Mouse (Mus musculus): Measurements from ENCODE around the gene B4galt1. TPM values are rescaled to one million over a fixed set of nuclear protein-coding genes. Genes with fewer than 3 reads are reported as not detected.

B4galt1 gene
- total RNA-seq, 4 experiments from 2014 or later, result 4.2 to 7.3 (median 5.4) TPM

DNA sequence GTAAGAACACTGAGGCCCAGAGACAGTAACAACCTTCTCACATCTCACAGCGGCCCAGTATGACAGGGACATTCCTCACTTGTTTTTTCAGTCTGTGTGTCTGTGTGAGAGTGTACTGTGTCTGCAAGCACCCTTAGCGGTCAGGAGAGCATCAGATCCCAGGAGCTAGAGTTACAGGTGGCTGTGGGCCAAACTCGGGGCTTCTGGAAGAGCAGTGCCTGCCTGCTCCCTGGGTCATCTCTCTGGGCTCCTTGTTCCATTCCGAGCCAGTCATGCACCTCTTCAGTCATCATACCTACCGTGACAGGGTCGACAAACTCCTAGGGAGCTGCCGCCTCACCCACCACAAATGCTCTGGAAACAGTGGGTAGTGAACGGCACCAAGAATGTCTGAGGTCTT is 10.1 kb downstream of the B4galt1 start:
- DNase-seq (ENCODE audit: low spot score in 2 of 2), result no peak

DNA sequence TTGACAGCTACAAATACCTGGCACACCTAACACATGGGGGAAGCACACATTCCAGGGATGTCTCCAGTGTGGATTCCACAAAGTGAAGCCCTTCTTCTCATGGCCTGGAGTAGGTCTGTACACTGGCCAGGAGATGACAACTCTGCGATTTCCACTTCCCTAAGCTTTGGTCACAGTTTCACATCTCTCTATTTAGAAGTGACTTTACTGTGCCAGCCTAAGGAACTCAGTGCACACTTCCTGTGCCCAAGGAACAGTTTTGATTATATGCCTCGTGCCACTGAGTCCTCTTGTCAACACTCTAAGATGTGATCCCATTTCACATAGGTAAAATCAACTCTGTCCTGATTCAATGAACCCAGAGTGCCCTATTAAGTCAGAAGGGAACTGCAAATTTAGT is 13.4 kb downstream of the B4galt1 start:
- no peak for DNase-seq (ENCODE audit: low spot score in 2 of 2)

DNA sequence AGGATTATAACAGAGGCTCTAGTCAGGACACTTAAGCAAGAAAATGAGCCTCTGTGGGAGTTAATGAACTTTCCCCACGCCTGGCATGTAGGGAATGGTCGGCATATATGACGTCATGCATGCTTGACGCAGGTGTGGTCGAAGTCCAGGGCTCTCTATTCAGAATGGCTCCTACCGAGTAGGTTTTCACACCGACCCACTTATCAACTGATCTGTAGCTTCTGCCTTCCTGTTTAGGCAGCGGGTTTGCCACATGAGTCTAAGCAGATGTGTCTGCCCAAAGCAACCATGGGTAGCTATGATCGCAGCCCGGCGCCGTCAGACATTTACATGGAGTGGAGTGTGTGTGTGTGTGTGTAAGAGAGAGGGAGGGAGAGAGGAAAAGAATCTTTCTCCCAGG is 14.6 kb downstream of the B4galt1 start:
- no peak for DNase-seq (ENCODE audit: low spot score in 2 of 2)

DNA sequence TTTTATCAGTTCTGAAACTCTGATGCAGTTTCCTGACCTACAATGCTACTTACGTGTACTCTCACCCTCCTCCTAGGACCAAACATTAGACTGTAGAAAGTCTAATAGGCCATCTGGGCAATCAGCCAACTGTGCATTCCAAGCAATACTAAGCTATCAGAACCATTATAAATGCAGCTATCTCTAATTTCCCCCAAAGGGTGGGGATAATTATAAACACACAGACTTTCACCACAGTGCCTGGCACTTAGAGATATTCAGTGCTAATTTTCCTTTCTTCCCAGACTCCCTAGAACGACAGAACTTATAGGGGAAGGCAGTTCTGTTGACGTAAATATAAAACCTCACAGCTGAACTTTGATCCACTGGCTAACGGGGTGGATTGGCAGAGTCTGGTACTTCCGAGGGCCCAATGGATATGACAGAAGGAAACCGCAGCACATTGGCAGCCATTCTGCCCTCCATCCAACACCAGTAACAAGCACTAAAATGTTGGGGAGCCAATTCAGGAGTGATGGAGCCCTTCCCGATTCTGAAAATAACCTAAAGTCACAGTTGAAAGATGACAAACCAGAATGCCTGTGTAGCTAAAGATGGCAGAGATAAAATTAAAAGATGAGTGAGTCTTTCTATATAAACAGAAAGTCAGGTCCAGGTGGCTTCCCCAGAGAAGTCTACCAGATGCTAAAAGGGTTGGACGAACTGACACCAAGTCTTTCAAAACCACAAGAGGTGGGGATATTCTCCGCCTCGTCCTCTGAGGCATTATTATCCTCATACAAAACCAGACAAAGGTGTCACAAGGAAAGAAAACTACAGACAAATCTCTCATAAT is 16.1 kb downstream of the B4galt1 start:
- no peak for DNase-seq (ENCODE audit: low spot score in 2 of 2)

DNA sequence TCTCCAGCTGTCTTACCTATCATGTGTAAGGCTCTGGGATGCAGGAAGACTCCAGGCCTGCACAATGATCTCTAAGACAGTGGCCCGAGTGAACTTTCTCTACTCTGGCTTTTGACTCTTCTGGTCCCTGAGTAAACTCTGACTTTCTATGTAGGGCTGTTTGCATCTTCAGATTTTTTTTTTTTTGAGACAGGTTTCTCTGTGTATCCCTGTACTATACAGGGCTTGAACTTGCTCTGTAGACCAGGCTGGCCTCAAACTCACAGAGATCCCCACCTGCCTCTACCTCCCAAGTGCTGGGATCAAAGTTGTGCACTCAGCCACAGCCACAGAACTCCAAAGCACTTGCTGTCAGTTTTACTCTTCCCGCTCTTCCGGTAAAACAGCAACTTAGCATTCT is 16.8 kb downstream of the B4galt1 start:
- no peak for DNase-seq (ENCODE audit: low spot score in 2 of 2)

DNA sequence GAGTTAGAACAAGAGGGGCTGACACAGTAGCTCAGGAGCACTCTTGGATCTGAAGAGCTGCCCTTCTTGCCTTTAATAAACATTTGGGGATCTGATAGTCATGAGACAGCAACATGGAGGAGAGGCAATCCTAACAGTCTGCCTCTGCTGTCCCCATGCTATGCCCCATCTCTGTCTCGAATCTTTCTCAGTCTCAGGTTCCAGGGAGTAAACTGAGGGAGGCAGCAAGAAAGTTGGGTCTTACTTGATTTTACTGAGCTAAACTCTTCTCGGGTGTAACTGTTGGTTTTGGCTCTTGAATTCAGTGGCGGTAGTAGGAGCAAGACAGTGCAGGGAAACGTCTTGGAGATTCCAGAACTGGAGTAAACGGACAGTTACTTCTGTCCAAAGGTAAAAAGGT is 18.9 kb downstream of the B4galt1 start:
- DNase-seq (ENCODE audit: low spot score in 2 of 2), result no peak

DNA sequence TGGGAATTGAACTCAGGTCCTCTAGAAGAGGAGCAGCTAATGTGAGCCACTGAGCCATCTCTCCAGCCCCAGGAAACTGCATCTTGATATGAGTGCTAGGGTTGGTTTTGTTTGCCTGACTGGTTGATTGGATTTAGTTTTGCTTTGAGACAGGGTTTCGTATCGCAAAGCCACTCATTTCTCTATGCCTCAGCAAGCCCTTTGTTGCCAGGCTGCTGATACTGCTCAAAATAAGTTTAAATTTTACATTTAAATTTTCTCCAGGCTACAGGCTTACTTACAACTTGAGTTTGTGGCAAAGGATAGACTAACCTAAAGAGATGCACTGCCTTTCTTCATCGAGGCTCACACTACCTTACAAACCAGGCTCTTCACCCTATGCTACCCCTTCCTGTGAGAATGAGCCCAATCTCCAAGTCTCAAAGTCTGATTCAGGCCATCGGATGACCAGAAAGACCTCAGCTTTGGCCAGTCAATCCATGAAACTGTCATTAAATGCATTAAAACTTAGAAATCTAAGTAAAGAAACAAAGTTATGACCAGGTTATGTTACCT is 19.5 kb downstream of the B4galt1 start:
- no peak for DNase-seq (ENCODE audit: low spot score in 2 of 2)

DNA sequence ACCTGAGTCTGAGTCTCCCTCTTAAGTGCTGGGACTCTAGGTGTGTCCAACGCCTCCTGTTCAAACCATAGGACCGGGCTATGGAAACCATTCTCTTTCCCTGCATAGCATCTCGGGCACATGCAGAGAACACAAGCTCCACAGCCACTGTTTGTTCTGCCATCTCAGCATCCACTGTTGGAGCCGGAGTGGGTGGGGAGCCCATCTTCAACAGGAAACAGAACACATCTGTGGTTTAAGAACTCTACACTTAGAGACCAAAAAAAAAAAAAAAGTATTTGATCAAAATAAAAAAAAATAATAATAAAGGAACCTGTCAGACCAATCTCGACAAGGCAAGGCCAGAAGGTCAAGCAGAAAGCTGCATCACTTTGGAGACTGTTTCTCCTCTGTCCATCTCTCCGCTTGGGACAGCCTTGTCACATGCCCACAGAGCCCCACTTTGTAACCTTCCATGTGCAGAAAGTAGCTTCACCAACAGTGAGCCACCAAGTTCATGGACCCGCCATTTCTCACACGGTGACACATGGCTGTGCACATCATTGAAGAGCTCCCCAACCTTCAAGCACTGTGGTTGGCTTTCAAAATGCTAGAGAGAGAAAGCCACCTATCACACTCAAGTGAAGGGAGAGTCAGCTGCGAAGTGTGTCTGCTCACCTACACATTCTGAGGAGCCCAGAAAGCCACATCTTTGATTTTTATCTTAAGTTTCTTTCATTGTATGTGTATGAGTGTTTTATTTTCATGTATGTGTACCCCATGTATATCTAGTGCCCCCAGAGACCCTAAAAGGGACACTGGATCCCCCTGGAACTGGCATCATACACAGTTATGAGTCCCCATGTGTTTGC is 20.2 kb downstream of the B4galt1 start:
- no peak for DNase-seq (ENCODE audit: low spot score in 2 of 2)

DNA sequence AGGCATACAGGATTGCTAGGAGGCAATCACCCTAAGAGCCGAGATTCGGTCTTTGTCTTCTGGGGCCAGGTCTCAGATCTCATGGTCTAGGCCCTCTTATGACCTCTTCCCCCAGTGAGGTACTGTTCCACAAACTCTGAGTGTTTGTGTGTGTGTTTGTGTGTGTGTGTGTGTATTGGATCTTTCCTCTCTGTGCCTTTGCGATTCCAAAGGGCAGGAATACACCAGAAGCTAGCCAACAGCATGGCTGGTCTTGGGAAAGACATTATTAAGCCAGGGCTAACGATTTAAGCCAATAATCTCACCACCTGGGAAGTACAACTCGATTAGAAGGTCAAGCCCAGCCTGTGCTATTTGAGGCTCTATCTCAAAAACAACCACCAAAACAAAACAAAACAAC is 23.3 kb downstream of the B4galt1 start:
- DNase-seq (ENCODE audit: low spot score in 2 of 2), result no peak

DNA sequence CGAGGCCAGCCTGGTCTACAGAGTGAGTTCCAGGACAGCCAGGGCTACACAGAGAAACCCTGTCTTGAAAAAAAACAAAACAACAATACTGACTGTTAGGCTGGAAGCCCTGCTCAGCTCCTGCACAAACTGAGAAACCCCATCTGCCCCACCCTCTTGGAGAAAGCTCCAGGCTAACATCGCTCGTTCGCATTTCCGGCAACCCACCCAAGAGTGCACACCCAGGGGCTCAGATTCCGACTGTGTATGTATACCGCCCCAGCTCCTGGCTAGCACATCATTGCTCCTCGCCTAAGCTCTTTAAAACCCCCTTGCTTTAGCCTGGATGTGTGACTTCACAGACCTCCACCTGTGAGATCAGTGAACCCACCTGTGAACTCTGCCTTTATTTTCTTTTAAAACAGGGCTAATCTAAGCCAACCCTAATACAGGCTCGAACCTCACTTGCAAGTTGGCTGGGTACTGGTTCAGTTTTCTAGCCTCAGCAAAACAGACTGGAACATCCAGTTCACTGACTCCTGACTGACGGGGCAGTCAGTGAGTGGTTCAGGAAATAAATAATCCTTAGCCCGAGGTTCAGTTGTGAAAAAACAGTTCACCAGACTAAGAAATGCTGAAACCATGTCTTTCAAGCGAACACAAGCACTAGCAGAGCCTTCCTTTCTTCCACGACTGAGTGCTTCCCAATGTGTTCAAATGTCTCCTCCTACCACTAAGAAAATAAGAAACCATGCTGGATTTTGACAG is 24.0 kb downstream of the B4galt1 start:
- no peak for DNase-seq (ENCODE audit: low spot score in 2 of 2)

DNA sequence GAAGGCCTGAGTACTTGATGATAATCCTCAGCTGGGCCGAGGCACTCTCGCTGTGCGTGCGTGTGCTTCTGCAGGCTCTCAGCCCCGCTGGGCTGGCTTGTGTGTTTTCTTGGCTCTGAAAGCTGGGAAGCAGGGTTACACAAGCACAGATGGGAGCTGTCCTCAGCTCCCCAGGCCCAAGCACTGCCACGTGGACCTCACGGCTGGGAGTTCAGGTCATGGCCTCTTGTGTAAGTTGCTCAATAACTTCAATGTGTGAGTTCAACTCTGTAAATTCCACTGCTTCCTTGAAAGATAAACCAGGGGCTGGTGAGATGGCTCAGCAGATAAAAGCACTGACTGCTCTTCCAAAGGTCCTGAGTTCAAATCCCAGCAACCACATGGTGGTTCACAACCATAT is 24.9 kb downstream of the B4galt1 start:
- DNase-seq (ENCODE audit: low spot score in 2 of 2), result no peak

DNA sequence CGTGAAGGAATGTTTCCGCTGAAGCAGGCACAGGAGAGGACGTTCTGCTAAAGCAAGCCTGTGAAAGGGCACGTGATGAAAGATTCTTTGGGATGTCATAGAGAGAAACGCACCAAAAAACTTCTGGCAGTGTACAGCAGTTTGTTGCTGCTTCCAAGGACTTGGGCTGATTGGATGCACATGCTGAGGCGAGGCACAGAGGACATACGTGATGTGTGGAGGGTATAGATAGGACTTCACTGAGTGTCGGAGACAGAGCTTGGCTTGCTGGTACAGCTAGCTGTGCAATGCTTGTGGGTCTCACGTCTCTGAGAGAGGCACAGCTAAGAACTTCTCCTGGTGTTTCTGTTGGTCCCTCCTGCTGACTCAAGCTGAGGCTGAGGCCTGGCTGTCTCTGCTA is 25.9 kb downstream of the B4galt1 start:
- DNase-seq (ENCODE audit: low spot score in 2 of 2), result no peak

DNA sequence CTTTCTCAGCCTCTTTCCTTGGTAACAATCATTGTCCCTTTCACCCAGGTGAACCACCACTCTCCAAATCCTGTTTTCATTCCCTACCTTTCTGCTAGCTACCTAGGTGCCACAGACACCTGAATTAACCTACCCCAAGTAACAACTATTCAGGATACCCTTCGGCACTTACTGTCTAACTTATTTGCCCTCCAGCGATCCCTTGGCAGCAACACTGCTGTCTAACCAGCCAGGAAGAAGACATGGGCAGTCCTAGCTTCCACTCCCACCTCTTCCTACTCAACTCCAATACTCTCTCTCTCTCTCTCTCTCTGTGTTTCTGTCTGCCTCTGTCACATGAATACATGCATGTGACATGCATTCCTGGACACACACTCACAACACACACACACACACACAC is 27.0 kb downstream of the B4galt1 start:
- DNase-seq (ENCODE audit: low spot score in 2 of 2), result no peak

DNA sequence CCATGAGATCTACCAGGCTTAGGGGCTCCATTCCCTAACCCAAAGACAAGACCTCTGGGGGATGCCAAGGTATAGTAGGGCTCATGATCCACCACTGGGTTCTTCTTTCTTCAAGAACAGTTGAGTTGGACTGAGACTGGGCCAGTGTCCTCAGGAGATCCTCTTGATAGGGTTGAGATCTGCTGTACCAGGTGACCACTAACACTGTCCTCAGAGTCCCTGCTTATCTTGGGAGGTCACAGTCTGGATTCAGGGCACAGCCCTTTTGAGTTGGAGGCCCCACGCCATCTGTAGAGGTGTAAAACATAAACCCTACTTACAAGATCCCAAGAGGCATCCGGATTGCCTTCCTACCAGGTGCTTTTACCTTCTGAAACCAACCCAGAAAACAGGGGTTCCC is 27.8 kb downstream of the B4galt1 start:
- no peak for DNase-seq (ENCODE audit: low spot score in 2 of 2)

DNA sequence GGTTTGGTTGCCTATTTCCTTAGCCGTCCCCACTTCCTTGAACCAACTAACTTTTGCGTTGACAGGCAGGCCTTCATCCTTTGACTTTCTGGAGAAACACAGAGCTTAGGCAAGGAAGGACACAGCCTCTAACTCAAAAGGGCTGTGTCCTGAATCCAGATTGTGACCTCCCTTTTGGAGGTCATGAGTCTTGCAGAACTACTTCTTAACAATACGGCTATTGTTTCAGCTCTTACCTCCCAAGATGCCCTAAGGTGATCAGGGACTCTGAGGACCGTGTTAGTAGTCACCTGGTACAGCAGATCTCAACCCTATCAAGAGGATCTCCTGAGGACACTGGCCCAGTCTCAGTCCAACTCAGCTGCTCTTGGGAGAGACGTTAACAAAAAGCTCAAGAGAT is 28.7 kb downstream of the B4galt1 start:
- no peak for DNase-seq (ENCODE audit: low spot score in 2 of 2)

DNA sequence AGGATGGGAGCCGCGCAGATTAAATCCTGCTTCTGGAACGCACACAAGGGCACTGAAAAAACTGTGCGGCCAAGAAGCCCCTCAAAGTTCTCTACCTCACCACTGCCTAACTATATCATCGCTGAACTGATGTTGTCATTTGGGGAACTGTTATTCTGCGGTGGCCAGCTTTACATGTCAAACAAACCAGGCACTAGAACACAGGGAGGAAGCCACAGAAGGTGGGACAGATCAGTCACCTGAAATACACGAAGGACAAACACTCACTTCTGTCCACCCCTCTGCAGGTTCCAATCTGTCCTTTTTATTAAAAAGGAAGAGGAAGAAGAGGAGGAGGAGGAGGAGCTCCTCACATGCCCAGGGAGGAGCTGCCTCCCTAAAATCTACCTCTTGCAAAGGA is 29.3 kb downstream of the B4galt1 start:
- no peak for DNase-seq (ENCODE audit: low spot score in 2 of 2)

DNA sequence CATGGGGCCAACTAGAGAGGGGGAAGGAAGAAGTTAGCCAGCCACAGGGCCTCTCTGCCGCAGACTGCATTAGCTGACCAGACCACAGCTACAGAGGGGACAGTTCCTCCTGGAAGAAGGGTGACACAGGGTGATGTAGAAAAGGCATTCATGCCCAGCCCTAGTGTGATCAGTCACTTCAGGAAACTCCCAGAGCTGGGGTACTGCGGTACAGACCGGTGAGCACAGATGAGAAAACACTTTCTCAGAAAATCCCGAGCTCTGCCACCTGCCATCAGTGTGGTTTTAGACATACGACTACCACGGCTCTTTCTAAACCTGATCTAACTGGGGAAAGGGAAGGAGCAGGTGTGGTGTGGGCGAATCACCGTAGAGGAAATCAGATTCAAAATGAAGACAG is 30.1 kb downstream of the B4galt1 start:
- no peak for DNase-seq (ENCODE audit: low spot score in 2 of 2)

DNA sequence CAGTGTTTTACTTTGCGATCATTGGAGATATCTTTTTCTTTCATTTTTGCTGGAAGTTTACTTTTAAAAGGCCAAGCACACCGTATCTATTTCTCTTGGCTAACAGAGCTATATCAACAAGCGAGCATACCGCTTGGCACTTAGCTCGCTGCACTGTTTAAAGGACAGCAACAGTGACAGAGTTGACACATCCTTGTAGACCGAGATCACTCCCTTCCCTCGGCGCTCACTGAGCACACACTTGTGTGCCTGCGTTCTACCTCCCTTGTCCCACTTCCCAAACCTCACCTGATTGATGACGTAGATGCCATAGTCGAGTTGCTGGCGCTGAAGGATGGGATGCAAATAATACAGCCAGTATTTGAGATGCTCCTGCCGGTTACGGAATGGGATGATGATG is 30.7 kb downstream of the B4galt1 start:
- DNase-seq (ENCODE audit: low spot score in 2 of 2), result no peak

DNA sequence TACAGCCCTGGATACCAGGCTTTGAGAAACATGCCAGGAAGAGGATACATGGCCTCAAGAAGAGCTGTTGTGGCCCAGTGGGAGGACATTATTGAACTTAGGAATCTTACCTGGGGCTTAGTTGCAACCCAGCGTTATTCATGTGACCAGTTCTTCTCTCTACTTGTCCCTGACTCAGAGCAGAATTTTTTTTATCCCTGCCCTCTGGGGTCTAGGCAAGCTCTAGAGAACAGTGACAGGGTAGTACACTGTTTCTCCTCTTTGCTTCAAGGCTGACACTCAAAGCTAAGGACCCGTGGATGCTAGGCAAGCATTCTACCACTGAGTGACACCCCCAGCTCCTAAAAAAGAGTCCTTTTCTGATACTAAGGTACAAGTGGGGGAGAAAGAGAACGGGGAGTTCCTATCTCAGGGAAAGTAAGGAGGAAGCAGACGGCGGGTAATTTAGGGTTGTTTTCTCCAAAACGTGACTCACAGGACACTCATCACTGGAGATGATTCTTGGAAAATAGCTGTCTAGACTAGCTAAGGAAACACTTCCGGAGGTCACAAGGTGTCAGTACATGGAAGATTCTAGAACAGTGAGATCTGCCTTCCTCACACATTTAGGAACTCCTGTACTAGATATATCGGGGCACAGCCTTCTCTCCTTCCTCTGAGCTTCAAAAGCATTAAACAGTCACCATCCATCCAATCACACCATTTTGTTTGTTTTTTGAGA is 32.3 kb downstream of the B4galt1 start:
- no peak for DNase-seq (ENCODE audit: low spot score in 2 of 2)

DNA sequence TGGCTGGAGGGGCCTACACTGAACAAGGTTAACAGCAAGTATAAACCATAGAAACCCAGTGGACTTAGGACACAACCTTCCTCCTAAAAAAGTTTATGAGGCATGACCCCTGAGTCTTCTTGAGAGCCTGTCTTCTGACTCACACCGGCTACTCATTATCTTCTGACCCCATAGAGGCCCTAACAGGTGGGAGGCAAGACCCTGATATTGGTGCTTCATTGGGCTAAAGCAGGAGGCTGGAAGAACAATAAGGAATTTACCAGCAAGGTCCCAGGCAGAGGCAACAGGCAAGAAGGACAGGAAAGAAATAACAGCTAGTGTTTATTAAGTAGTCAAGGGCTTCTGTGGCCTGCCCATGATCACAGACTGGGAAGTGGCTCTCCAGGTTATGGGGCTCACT is 32.9 kb downstream of the B4galt1 start:
- DNase-seq (ENCODE audit: low spot score in 2 of 2), result no peak

DNA sequence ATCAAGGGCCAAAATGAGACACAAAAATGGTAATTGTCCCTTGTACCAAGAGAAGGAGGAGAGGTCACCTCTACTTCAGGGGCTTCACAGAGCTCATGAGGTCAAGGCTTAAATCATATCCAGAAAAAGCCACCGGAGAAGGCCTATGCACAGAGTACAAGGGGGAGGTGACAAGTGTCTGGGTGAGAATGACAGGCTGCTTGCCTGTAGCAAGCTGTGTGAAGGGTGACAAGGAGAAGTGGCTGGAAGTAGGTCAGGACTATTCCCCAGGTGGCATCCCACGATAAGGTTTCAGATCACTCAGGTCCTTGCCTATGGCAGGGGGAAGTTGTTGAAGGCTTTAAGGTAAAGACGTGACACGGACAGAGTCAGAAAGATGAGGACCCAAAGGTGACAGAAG is 33.8 kb downstream of the B4galt1 start:
- DNase-seq (ENCODE audit: low spot score in 2 of 2), result no peak

Measured in left cerebral cortex, adult 8-10 months (tissue).